Mouse (Mus musculus): Measurements from ENCODE around the gene Ank2. TPM values are rescaled to one million over a fixed set of nuclear protein-coding genes. Genes with fewer than 3 reads are reported as not detected.
"Not testable (repeated sequence)": the region's sequence is repeated elsewhere in the genome, so short reads cannot be mapped to it uniquely, and the experiment has no call there.

Ank2 gene
- polyA plus RNA-seq, 1 experiment: 4.6 TPM

GRCm38 (mm10) chr3:127492663-127493062, 6.5 kb downstream of the Ank2 start:
- DNase-seq: no peak
- Histone ChIP-seq H3K36me3 (ENCODE audit: control insufficient read depth, insufficient read depth, low read length) (no peaks in the 10 kb centered on the region), H3K4me1 (replicated peaks; ENCODE audit: control insufficient read depth, insufficient read depth, low read length) (no peaks in the 10 kb centered on the region), H3K4me3 (ENCODE audit: control insufficient read depth, insufficient read depth, low read length) (no peak overlapping the region), H3K27me3 (ENCODE audit: control insufficient read depth, insufficient read depth, low read length) (no peaks in the 10 kb centered on the region), H3K27ac (ENCODE audit: control insufficient read depth, insufficient read depth, low read length) (no peak overlapping the region)
- WGBS: 86% methylated on average over 3 of the region's 3 CpGs
- TF ChIP-seq CTCF (IDR thresholded peaks at IDR 0.05; ENCODE audit: borderline replicate concordance, control insufficient read depth, extremely low read depth, insufficient read depth, low read length, poor library complexity): no peak

GRCm38 (mm10) chr3:127487302-127487701, 11.8 kb downstream of the Ank2 start:
- Histone ChIP-seq H3K4me3 (ENCODE audit: control insufficient read depth, insufficient read depth, low read length) (no peak overlapping the region), H3K36me3 (ENCODE audit: control insufficient read depth, insufficient read depth, low read length) (no peaks in the 10 kb centered on the region), H3K27me3 (ENCODE audit: control insufficient read depth, insufficient read depth, low read length) (no peaks in the 10 kb centered on the region), H3K27ac (ENCODE audit: control insufficient read depth, insufficient read depth, low read length) (no peak overlapping the region), H3K4me1 (replicated peaks; ENCODE audit: control insufficient read depth, insufficient read depth, low read length) (no peaks in the 10 kb centered on the region)
- TF ChIP-seq POLR2A (IDR thresholded peaks at IDR 0.05; ENCODE audit: control insufficient read depth, extremely low read depth, insufficient read depth, low read length, poor library complexity): no peak
- TF ChIP-seq CTCF (IDR thresholded peaks at IDR 0.05; ENCODE audit: borderline replicate concordance, control insufficient read depth, extremely low read depth, insufficient read depth, low read length, poor library complexity): no peak
- DNase-seq: no peak
- WGBS: 92% methylated on average over 7 of the region's 7 CpGs

- WGBS: 92% methylated on average over 10 of the region's 10 CpGs
- H3K4me3 ChIP-seq (ENCODE audit: control insufficient read depth, insufficient read depth, low read length): no peak overlapping the region
- H3K27me3 ChIP-seq (ENCODE audit: control insufficient read depth, insufficient read depth, low read length): no peaks in the 10 kb centered on the region
- DNase-seq: no peak
- H3K4me1 ChIP-seq (replicated peaks; ENCODE audit: control insufficient read depth, insufficient read depth, low read length): no peaks in the 10 kb centered on the region
- TF ChIP-seq CTCF (IDR thresholded peaks at IDR 0.05; ENCODE audit: borderline replicate concordance, control insufficient read depth, extremely low read depth, insufficient read depth, low read length, poor library complexity): no peak
- no peak for TF ChIP-seq POLR2A (IDR thresholded peaks at IDR 0.05; ENCODE audit: control insufficient read depth, extremely low read depth, insufficient read depth, low read length, poor library complexity)
- no peak overlapping the region for H3K27ac ChIP-seq (ENCODE audit: control insufficient read depth, insufficient read depth, low read length)
- H3K36me3 ChIP-seq (ENCODE audit: control insufficient read depth, insufficient read depth, low read length): no peaks in the 10 kb centered on the region
Measured at GRCm38 (mm10) chr3:127485174-127485573, 14.0 kb downstream of the Ank2 start.

- Histone ChIP-seq H3K27ac (ENCODE audit: control insufficient read depth, insufficient read depth, low read length) (no peak overlapping the region), H3K4me1 (replicated peaks; ENCODE audit: control insufficient read depth, insufficient read depth, low read length) (no peaks in the 10 kb centered on the region), H3K27me3 (ENCODE audit: control insufficient read depth, insufficient read depth, low read length) (no peaks in the 10 kb centered on the region), H3K36me3 (ENCODE audit: control insufficient read depth, insufficient read depth, low read length) (no peaks in the 10 kb centered on the region), H3K4me3 (ENCODE audit: control insufficient read depth, insufficient read depth, low read length) (no peak overlapping the region)
- no peak for DNase-seq
- no peak for TF ChIP-seq CTCF (IDR thresholded peaks at IDR 0.05; ENCODE audit: borderline replicate concordance, control insufficient read depth, extremely low read depth, insufficient read depth, low read length, poor library complexity)
- TF ChIP-seq POLR2A (IDR thresholded peaks at IDR 0.05; ENCODE audit: control insufficient read depth, extremely low read depth, insufficient read depth, low read length, poor library complexity): no peak
- 92% methylated on average over 6 of the region's 6 CpGs for WGBS
Measured at GRCm38 (mm10) chr3:127481658-127482057, 17.5 kb downstream of the Ank2 start.

GRCm38 (mm10) chr3:127480369-127480768, 18.8 kb downstream of the Ank2 start:
- not testable (repeated sequence) for H3K4me3 ChIP-seq (ENCODE audit: control insufficient read depth, insufficient read depth, low read length); H3K36me3 ChIP-seq (ENCODE audit: control insufficient read depth, insufficient read depth, low read length); H3K27me3 ChIP-seq (ENCODE audit: control insufficient read depth, insufficient read depth, low read length); DNase-seq; H3K4me1 ChIP-seq (replicated peaks; ENCODE audit: control insufficient read depth, insufficient read depth, low read length); H3K27ac ChIP-seq (ENCODE audit: control insufficient read depth, insufficient read depth, low read length)
- WGBS: 41% methylated on average over 5 of the region's 5 CpGs

- DNase-seq: no peak
- Histone ChIP-seq H3K4me1 (replicated peaks; ENCODE audit: control insufficient read depth, insufficient read depth, low read length) (no peaks in the 10 kb centered on the region), H3K4me3 (ENCODE audit: control insufficient read depth, insufficient read depth, low read length) (no peak overlapping the region), H3K36me3 (ENCODE audit: control insufficient read depth, insufficient read depth, low read length) (no peaks in the 10 kb centered on the region), H3K27me3 (ENCODE audit: control insufficient read depth, insufficient read depth, low read length) (no peaks in the 10 kb centered on the region), H3K27ac (ENCODE audit: control insufficient read depth, insufficient read depth, low read length) (no peak overlapping the region)
- WGBS: 89% methylated on average over 6 of the region's 6 CpGs
- TF ChIP-seq CTCF (IDR thresholded peaks at IDR 0.05; ENCODE audit: borderline replicate concordance, control insufficient read depth, extremely low read depth, insufficient read depth, low read length, poor library complexity) (no peak), POLR2A (IDR thresholded peaks at IDR 0.05; ENCODE audit: control insufficient read depth, extremely low read depth, insufficient read depth, low read length, poor library complexity) (no peak)
Measured at GRCm38 (mm10) chr3:127474115-127474514, 25.0 kb downstream of the Ank2 start.

GRCm38 (mm10) chr3:127469164-127469752, 29.9 kb downstream of the Ank2 start:
- TF ChIP-seq CTCF (IDR thresholded peaks at IDR 0.05; ENCODE audit: borderline replicate concordance, control insufficient read depth, extremely low read depth, insufficient read depth, low read length, poor library complexity): no peak
- TF ChIP-seq POLR2A (IDR thresholded peaks at IDR 0.05; ENCODE audit: control insufficient read depth, extremely low read depth, insufficient read depth, low read length, poor library complexity): no peak
- 79% methylated on average over 4 of the region's 4 CpGs for WGBS
- H3K27me3 ChIP-seq (ENCODE audit: control insufficient read depth, insufficient read depth, low read length): no peaks in the 10 kb centered on the region
- H3K36me3 ChIP-seq (ENCODE audit: control insufficient read depth, insufficient read depth, low read length): no peaks in the 10 kb centered on the region
- no peaks in the 10 kb centered on the region for H3K4me1 ChIP-seq (replicated peaks; ENCODE audit: control insufficient read depth, insufficient read depth, low read length)
- DNase-seq: no peak
- no peak overlapping the region for H3K4me3 ChIP-seq (ENCODE audit: control insufficient read depth, insufficient read depth, low read length)
- no peak overlapping the region for H3K27ac ChIP-seq (ENCODE audit: control insufficient read depth, insufficient read depth, low read length)

Measured in thymus, adult 2 months (tissue).